Mouse (Mus musculus) 3T3-L1 (cell line): Measurements from ENCODE around the gene Pebp1.
A peak's percentile ranks its signal among the peaks of the same experiment; 100 is the strongest.

Experiments used
- DNase-seq: peaks from one replicate; pipeline ENCODE4 v3.0.0-alpha.2; 2015; ENCODE audit warnings: low read depth, low spot score

Pebp1 gene

DNA sequence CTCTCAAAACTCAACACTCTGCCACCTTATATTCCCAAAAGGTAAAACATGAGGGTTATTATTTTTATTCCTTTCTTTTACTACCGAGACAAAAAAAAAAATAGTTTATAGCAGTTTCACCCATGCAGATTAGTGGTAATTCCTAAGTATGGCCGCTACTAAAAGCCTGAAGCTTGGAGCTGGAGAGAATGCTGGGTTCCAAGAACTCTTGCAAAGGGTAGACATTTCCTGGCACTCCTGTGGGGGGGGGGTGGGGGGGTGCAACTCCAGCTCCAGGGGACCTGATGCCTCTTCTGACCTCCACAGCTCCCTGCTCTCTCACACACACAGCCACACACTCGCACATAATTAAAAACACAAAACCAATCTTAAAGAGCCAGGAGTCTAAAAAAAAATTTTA is 1.1 kb downstream of the Pebp1 start:
- DNase-seq: peak; percentile 51

DNA sequence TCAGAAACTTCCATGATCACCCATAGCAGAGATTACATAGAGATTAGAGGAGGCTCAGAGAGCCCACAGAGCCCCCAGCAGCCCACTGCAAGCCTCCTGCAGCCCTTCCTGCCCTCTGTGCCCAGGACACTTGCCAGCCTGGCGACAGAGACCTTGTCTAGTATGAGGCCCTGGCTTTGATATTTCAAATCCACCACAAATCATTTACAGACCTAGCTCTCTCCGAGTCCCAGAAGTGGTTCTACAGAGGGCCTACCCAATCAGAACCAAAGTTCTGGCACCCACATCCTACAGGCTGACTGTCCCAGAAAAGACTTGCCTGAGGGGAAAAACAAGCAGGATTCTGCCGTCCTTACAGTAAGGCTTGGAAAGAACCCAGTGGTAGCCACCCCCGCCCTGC is 2.2 kb downstream of the Pebp1 start:
- DNase-seq: peak; percentile 59

DNA sequence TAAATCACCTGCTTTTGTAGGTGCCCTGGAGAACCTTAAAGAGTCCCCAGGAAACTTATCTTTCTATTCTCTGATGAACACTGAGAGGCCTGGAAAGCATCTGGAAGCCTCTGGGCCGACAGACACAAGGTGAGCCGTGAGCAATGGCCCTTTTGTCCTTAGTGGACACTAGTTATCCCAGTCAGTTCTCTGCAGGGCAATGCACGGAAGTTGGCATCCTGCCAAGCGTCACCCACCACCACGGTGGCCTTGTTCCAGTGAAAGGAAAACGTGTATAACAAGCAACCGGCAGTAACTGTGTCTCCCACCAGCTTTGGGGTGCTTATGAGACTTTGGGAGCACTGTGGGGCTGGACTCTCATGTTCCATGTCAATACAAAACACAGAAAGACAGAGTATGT is 2.7 kb downstream of the Pebp1 start:
- peak; percentile 27 for DNase-seq

DNA sequence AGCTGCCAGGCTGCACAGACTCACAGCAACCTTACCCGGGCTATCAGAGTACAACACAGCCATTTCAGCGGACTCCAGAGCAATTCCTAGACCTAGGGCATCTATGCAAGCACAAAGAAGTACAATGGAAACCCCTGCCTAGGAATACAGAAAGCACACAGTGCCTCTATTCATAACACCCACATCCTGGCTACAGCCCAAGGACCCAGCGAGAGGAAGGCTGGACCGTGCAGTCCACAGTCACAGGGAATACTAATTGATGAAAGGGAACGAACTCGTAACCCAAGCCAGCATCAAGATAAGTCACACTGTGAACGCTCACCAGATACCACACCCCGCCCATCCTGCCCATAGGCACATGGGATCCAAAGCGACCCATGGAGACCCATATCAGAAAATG is 3.4 kb downstream of the Pebp1 start:
- DNase-seq: peak; percentile 19

DNA sequence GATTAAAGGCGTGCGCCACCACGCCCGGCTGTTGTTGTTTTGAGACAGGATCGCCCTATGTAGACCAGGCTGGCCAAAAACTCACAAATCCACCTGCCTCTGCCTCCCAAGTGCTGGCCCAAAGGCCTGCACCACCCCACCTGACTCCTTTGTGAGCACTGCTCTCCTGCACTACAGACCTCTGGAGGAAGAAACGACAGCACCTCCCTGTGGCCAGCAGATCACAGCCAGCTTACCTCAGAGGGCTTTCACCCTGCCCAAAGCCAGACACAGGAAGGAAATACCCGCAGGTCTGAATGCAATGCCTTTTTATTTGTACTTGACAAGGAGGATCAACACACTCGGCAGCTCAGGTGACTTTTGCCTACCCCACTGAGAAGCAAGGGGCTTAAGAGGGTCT is 5.1 kb downstream of the Pebp1 start:
- peak; percentile 45 for DNase-seq

DNA sequence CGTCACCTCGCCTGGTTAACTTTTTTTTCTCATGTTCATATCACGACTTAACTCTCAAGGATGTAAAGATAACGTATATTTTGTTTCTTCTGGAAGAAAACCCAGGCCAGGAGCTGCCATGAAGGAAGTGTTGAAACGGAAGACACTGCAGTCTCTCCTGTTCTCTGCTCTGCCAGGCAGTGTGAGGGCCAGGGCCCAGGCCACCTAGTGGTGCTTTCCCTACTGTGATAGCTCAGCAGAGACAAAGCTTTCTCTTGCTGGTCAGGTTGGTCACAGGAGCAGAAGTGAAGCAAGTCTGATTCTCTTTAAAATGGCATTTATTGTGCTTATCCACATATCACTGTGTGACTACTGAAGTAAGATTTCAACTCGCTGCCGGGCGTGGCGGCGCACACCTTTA is 5.9 kb downstream of the Pebp1 start:
- DNase-seq: peak; percentile 71

DNA sequence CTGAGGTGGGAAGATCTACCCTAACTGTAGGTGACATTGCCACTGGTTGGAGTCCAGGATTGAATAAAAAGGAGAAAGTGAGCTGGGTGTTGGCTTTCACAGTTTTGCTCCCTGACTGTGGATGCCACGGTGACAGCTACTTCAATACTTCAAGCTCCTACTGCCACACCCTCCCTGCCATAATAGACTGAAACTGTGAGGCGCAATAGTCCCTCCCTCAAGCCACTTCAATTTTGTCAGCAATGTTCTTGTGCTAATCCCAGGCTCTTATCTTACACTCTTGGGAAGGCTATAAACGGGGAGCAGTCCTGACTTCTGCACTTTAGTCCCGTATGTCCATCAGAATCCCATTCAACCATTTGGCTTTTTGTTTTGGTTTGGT is 7.8 kb downstream of the Pebp1 start:
- peak; percentile 32 for DNase-seq

DNA sequence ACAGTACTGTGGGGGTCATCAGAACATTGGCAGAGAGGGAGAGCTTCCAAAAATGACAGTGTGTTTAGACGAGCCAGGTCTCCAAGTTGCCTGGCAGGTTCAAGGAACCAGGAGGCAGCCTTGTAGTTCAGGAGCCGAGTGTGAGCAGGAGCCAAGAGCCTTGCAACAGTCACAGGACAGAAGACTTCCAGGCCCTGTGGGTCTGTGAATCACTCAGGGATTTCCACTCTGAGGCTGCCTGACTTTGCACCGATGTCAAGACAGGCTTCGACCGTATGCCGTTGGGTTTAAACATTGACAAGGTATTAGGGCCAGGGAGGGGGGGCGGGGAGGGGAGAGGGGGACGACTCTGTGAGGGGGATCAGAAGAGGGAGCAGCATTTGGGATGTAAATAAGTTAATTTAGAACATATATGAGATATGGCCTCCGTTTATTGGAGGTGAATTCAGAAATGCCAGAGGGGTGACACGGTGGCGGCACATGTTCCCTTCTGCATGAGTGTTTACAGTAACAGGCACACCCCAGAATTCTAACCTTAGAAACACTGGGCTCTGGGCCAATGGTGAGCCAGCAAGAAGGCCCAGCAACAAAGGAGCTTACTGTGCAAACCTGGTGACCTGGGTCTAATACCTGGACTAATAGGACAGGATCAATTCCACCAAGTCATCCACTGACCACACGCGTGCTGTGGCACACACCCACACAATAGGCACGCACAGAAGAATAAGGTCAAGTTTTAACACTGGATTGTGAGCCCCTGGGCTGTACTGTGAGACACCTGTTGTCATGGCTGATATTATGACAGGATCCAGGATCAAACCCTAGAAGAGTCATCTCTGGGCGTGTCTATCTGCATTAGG is 8.4 kb downstream of the Pebp1 start:
- DNase-seq: peak; percentile 68

DNA sequence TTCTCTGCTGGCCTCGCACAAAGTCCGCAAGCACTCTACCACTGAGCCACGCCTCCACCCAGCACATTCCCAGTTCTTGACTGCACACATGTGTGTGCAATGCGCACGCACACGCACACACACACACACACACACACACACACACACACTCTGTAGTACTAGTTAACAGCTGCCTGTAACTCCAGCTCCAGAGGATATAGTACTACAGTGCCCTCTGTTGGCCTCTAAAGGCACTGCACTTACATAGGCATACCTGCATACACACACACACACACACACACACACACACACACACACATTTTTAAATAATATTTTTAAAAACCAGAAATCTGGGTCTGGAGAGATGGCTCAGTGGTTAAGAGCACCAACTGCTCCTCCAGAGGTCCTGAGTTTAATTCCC is 9.6 kb downstream of the Pebp1 start:
- peak; percentile 42 for DNase-seq

DNA sequence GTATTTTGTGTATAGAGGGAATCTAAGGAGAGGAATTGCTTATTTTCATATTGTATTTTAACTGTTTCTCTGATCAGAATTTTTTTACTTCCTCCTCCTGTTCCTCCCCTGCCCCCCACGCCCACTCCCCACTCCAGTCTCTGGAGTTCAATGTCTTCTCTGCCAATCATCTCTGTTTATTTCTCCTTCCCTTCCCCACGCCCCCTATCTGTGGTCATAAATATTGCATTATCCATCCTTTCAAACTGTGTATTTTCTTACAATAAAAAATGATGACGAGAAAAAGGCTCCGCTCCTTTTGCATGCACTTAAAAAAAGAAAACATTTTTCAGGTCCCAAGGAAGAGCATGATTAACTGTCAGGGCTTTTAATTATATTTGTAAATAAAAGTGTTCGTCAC is 12.6 kb downstream of the Pebp1 start:
- peak; percentile 57 for DNase-seq

DNA sequence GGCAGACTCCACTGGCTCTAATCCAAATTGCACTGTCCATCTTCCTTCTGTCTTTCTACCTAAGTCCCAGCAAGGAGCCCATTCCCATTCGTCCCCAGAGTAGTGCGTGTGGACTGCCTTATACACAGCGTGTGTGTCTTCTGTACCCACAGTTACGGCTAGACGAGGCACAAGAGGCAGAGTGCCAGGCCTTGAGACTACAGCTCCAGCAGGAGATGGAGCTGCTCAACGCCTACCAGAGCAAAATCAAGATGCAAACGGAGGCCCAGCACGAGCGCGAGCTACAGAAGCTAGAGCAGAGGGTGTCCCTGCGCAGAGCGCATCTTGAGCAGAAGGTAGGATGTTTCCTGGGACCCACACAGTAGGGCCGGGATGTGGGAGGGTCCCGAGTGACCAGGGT is 15.5 kb downstream of the Pebp1 start:
- no peak for DNase-seq

DNA sequence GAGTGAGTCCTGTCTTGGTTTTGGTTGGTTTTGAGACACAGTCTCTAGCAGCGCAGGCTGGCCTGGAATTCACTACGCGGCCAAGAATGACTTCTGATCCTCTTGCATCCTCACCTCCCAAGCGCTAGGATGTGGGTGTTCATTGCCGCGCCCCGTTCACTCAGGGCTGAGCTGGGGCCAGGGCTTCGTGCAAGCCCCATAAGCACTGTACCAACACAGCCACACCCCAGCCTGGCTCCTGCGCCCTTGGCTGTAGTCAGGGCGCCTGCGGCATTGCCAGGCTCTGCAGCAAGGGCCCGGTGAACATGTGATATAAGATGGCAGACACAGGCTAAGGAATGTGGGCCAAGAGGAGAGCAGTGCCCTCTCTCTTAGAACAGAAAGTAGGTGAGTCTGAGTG is 18.0 kb downstream of the Pebp1 start:
- no peak for DNase-seq

DNA sequence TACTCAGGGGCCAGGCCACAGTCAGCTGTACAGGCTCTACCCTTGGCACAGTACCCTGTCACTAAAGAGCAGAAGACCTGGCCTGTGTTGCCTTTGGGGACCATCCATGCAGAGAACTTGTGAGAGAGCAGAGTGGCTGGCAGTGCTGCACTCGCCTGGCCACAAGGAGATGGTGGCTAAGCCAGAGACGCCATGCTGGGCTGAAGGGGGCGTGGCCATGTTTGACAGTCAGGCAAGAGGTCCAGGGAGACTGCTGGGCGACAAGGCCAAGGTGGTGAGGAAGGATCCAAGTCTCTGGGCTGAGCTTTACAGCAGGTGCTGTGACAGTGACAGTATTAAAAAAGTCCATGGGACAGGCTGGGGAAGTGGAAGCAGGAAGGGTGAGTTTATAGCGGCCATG is 18.7 kb downstream of the Pebp1 start:
- DNase-seq: no peak

DNA sequence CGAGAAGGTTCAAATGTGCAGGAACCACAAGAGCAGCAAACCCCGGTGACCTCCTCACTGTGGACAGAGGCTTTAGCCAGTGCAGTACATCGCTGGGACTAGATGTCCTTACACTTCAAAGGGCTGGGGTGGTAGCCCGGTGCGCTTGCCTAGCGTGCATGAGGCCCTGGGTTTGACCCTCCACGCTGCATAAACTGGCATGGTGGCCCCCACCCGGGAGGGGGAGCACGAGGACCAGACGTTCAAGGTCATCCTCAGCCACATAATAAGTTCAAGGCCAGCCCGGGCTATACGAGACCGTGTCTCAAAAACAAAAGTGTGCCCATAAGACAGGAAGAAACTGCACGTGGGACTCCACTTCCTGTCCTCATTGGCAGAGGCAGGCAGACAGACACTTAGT is 19.5 kb downstream of the Pebp1 start:
- DNase-seq: no peak

DNA sequence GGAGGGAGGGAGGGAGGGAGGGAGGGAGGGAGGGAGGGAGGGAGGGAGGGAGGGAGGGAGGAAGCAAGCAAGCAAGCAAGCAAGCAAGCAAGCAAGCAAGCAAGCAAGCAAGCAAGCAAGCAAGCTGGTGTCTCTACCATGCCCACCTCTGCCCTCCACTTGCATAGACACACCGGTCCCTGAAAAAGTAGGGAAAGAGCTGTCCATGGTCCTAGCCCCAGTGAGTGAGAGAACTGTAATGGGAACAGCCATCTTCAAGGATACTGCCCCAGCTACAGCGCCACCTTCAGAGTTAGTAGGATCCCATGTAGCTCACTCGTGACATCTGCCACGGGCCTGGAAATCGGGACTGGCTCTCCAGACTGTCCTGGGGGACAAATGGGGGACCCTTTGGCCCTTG is 22.7 kb downstream of the Pebp1 start:
- DNase-seq: peak; percentile 45

DNA sequence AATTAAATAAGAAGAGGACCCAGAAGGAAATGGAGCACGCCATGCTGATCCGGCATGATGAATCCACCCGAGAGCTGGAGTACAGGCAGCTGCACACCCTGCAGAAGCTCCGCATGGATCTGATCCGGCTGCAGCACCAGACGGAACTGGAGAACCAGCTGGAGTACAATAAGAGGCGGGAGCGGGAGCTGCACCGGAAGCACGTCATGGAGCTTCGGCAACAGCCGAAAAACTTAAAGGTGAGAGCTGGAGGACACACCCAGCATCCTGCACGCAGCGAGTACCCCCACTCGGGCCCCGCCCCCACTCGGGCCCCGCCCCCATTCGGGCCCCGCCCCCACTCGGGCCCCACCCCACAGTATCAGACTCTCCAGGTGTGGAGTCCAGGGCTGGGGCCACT is 23.9 kb downstream of the Pebp1 start:
- DNase-seq: no peak

DNA sequence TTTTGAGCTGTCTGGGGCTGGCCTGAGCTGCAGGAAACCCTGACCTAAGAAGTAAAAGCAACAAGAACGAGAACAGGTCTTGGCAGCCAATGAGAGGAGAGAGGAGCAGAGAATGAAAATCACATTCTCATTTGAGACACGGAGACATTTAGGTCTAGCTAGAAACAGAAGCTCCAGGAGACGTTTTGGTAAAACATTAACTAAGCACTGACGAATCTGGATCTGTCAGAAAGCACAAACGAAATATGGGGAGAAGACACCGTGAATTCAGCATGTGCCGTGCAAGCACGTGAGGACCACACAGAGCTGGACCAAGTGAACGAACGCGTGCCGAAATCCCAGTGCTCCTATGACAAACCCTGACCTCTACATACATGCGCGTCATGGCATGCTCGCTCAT is 29.1 kb downstream of the Pebp1 start:
- no peak for DNase-seq

DNA sequence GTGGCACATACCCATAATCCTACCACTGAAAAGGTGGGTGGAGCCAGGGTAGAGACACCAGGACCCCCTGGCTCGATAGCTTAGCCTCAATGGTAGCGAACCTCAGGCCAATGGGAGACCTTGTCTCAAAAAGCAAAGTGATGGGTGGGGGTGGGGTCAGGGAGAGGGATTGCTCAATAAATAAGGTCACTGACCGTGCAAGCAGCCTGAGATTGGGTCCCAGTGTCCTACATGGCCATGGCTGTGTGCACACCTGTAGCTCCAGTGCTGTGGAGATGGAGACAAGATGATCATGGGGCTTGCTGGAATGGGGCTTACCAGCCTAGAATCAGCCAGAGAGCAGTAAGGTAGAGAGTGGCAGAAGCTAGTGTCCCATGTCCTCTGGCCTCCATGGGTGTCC is 35.7 kb downstream of the Pebp1 start:
- DNase-seq: no peak

DNA sequence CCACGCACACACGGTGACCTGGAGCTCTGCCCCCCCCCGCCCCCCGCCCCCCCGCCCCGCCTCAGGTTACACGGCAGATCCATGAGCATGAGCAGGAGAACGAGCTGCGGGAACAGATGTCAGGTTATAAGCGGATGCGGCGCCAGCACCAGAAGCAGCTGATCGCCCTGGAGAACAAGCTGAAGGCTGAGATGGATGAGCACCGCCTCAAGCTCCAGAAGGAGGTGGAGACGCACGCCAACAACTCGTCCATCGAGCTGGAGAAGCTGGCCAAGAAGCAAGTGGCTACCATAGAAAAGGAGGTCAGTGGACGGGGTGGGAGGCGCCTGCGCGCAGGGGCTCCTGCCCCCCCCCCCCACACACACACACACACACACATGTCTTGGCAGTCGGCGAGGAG is 36.6 kb downstream of the Pebp1 start:
- DNase-seq: no peak

DNA sequence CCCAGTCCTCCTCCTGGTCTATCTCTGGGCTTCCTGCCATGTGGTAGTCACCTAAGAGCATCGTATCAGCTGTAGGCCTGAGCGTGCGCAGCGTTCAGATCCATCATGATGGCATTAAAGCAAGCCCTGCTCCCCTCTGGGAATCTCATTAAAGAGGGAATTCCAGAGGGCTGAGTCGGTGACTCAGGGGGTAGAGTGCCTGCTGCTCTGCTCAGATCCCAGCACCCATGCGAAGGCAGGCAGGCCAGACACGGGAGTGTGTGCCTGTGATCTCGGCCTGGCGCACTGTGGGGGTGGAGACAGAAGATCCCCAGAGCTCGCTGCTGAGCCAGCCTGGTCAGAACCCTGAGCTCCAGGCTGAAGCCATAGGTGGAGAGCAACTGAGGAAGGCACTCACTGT is 39.1 kb downstream of the Pebp1 start:
- DNase-seq: peak; percentile 90

DNA sequence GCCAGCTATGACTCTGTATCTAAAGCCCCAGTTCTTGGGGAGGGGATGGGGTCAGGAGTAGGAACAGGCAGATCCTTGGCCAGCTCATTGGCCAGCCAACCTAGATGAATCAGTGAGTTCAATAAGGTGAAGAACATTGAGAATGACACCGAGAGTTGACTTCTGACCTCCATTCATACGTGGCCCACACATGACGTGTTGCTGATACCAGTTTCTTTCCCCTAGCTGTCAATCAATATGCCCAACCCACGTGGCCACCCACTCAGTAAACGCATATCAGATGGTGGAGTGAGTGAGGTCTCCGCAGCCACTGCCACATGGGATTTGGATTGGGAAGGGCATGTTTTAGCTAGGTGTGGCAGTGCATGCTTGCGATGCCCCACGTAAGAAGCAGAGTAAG is 42.3 kb downstream of the Pebp1 start:
- no peak for DNase-seq

DNA sequence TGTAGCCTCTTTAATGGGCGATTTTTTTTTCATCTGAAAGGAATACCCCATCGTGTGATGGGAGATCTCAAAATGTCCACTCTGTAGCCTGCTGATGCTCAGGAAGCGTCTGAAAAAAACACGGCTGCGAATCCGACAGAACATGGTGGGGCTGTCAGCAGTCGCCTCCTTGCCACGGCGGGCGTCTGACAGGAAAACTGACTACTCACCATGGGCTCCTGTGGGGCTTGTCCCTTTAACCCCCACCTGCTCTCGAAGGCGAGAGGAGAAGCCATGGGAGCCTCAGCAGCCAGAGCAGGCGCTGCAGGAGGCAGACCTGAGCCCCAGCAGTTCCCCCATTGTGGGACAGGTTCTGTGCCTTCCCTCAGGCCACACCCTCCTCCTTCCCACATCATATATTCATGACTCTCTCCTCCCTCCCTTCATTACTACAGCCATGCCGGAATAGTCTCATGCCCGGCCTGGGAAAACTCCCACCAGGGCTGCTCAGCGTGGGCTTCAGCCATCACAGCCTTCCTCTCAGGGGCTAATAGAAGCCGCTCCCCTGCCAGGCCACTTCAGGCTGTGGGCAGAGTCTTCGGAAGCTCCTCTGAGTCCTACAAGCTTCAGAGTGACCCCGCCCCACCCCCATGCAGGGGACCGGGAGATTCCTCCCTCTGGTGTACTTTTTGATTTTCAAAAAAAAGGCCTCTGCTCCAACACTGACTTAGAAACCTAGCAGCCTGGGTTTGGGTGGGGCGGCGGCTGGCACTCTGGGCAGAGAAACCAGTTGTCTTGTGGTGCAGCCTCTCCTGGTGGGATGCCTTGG is 44.5 kb downstream of the Pebp1 start:
- no peak for DNase-seq

DNA sequence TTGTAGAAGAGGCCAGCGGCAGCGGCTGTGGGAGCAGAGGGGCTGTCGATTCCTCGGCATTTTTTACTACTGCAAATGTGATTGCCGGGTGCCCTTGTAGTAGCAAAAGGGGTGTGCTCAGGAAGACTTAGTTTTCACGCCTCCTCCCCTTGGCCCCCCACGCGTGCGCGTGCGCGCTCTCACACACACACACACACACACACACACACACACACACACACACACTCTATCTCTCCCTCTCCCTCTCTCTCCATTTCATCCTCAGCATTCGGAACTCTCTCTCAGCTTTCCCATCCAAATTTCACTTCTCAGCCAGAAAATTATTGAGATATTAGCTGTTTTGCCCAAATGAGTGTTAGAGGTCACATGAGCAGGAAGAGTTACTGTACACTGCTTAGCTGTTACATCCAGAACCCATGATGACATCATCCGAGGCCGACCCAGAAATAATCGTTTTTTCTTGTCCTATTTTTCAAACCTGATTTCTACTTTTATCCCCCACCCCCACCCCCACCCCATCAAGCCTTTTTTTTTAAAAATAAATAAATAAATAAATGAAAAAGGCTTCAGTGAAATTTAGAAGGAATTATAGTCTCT is 45.4 kb downstream of the Pebp1 start:
- peak; percentile 12 for DNase-seq
